Mouse (Mus musculus): ENCODE data around the gene Ahcy. TPM values are rescaled to one million over a fixed set of nuclear protein-coding genes. Genes with fewer than 3 reads are reported as not detected.
"Not testable (repeated sequence)": the region's sequence is repeated elsewhere in the genome, so short reads cannot be mapped to it uniquely, and the experiment has no call there.

Gene Ahcy
- polyA plus RNA-seq, 1 experiment from 2014 or later: 48.0 TPM

DNA sequence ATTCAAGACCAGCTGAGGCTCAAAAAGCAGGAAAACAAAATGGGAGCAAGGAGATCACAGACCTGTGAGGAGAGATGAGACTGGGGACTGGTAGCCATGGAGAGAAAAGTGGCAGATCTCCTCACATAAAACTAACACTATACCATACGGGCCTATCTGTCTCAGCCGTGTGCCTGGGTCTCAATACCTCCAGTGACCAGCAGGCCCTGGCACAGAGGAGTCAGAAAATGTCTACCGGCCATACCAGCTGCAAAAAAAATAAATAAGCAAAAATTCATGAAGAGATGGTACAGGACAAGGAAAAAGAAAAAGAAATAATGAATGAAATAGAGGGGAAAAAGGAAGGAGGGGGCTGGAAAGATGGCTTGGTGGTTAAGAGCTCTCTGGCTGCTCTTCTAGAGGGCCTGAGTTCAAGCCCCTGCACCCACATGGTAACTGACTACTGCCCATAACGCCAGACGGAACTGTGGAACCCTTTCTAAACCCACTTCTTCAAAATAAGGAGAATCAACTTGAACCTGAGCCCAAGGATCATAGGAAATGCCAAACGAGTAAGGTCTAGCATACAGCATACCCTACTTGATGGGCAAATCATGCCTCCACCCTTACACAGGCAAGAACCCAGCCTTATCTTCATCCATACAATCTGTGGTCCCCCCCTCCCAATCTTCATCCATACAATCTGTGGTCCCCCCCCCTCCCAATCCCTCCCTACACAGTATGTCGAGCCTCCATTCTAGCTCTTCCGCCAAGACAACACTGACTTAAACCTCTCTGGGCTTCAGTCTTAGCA lies 1.7 kb downstream of the Ahcy start:
- H3K4me1 ChIP-seq: peaks cover 23% of the 10 kb centered on the region
- 78% methylated on average over 8 of the region's 8 CpGs for WGBS
- H3K27ac ChIP-seq (replicated peaks): no peak overlapping the region
- ATAC-seq (replicated peaks): no peak
- H3K4me3 ChIP-seq: no peak overlapping the region
- H3K27me3 ChIP-seq: no peaks in the 10 kb centered on the region
- H3K9ac ChIP-seq (replicated peaks): no peak overlapping the region
- H3K36me3 ChIP-seq: peaks cover 6% of the 10 kb centered on the region; the same call in 1 of the 2 replicates
- H3K9me3 ChIP-seq: no peaks in the 10 kb centered on the region
- H3K4me2 ChIP-seq (replicated peaks): peak overlapping the region; percentile 67; the same call in 1 of the 2 replicates

- no peak for ATAC-seq (replicated peaks)
- Histone ChIP-seq H3K36me3 (peaks cover 18% of the 10 kb centered on the region), H3K27ac (replicated peaks) (no peak overlapping the region), H3K9me3 (no peaks in the 10 kb centered on the region), H3K4me2 (replicated peaks) (no peak overlapping the region), H3K4me3 (no peak overlapping the region), H3K4me1 (peaks cover 23% of the 10 kb centered on the region), H3K9ac (replicated peaks) (no peak overlapping the region), H3K27me3 (no peaks in the 10 kb centered on the region)
- 89% methylated on average over 9 of the region's 9 CpGs for WGBS
Observed at GRCm38 (mm10) chr2:155071027-155071426, 3.3 kb downstream of the Ahcy start.

GRCm38 (mm10) chr2:155057361-155057760 lies 16.9 kb downstream of the Ahcy start:
- H3K27me3 ChIP-seq: no peaks in the 10 kb centered on the region
- H3K9ac ChIP-seq (replicated peaks): no peak overlapping the region
- H3K4me3 ChIP-seq: no peak overlapping the region
- H3K4me2 ChIP-seq (replicated peaks): no peak overlapping the region
- H3K4me1 ChIP-seq: no peaks in the 10 kb centered on the region
- H3K27ac ChIP-seq (replicated peaks): no peak overlapping the region
- WGBS: 75% methylated on average over 1 of the region's 1 CpGs
- no peak for ATAC-seq (replicated peaks)
- no peaks in the 10 kb centered on the region for H3K9me3 ChIP-seq
- peaks cover 19% of the 10 kb centered on the region for H3K36me3 ChIP-seq

- ATAC-seq (replicated peaks): no peak
- Histone ChIP-seq H3K9me3 (no peaks in the 10 kb centered on the region), H3K4me1 (peaks cover 7% of the 10 kb centered on the region), H3K27me3 (no peaks in the 10 kb centered on the region), H3K36me3 (peaks cover 11% of the 10 kb centered on the region), H3K27ac (replicated peaks) (no peak overlapping the region), H3K9ac (replicated peaks) (no peak overlapping the region), H3K4me2 (replicated peaks) (no peak overlapping the region), H3K4me3 (no peak overlapping the region)
- WGBS: 79% methylated on average over 5 of the region's 5 CpGs
Observed at GRCm38 (mm10) chr2:155056076-155056578, 18.2 kb downstream of the Ahcy start.

GRCm38 (mm10) chr2:155054672-155055071 lies 19.6 kb downstream of the Ahcy start:
- no peaks in the 10 kb centered on the region for H3K9me3 ChIP-seq
- WGBS: 90% methylated on average over 3 of the region's 3 CpGs

GRCm38 (mm10) chr2:155053512-155053911 lies 20.8 kb downstream of the Ahcy start:
- 93% methylated on average over 8 of the region's 8 CpGs for WGBS
- H3K9ac ChIP-seq (replicated peaks); ATAC-seq (replicated peaks); H3K27ac ChIP-seq (replicated peaks); H3K4me2 ChIP-seq (replicated peaks); H3K36me3 ChIP-seq; H3K27me3 ChIP-seq; H3K9me3 ChIP-seq; H3K4me3 ChIP-seq: not testable (repeated sequence)
- peaks cover 13% of the 10 kb centered on the region for H3K4me1 ChIP-seq

More at GRCm38 (mm10) chr2:155054672-155055071, 19.6 kb downstream of the Ahcy start:
- H3K27ac ChIP-seq (replicated peaks): no peak overlapping the region
- H3K4me3 ChIP-seq: no peak overlapping the region
- no peak for ATAC-seq (replicated peaks)
- H3K36me3 ChIP-seq: peaks cover 5% of the 10 kb centered on the region
- H3K27me3 ChIP-seq: no peaks in the 10 kb centered on the region
- H3K4me2 ChIP-seq (replicated peaks): no peak overlapping the region
- peaks cover 13% of the 10 kb centered on the region for H3K4me1 ChIP-seq
- no peak overlapping the region for H3K9ac ChIP-seq (replicated peaks)

DNA sequence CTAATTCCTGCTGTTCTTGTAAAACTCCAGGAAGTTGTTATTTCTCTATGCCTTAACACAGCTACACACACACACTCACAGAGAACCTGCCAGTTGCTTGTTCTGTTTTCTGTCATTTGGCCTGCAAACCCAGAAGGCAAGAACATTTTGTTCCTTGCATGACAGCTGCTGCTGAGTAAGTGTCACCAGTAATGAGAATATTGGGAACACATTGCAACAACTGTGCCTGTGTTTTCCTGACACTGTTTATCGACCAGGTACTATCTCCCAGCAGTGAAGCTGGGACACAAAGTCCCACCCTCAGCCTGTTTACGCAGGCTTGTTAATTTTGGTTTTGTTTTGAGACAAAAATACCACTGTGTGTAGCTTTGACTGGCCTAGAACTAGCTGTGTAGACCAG lies 21.6 kb downstream of the Ahcy start:
- Histone ChIP-seq H3K4me2 (replicated peaks) (no peak overlapping the region), H3K4me1 (peaks cover 13% of the 10 kb centered on the region), H3K27ac (replicated peaks) (no peak overlapping the region), H3K9ac (replicated peaks) (no peak overlapping the region), H3K9me3 (no peaks in the 10 kb centered on the region), H3K27me3 (no peaks in the 10 kb centered on the region), H3K36me3 (no peaks in the 10 kb centered on the region), H3K4me3 (no peak overlapping the region)
- 85% methylated on average over 2 of the region's 2 CpGs for WGBS
- no peak for ATAC-seq (replicated peaks)

- WGBS: 28% methylated on average over 9 of the region's 9 CpGs
- ATAC-seq (replicated peaks): no peak
- Histone ChIP-seq H3K9ac (replicated peaks) (peak overlapping the region; percentile 61), H3K4me2 (replicated peaks) (peak overlapping the region; percentile 73), H3K4me3 (peak overlapping the region; percentile 52), H3K9me3 (no peaks in the 10 kb centered on the region), H3K4me1 (peaks cover 13% of the 10 kb centered on the region), H3K36me3 (no peaks in the 10 kb centered on the region), H3K27ac (replicated peaks) (peak overlapping the region; percentile 82), H3K27me3 (no peaks in the 10 kb centered on the region)
Observed at GRCm38 (mm10) chr2:155051622-155052351, 22.5 kb downstream of the Ahcy start.

GRCm38 (mm10) chr2:155050504-155051236 lies 23.6 kb downstream of the Ahcy start:
- H3K4me3 ChIP-seq: peak overlapping the region; percentile 52
- H3K27me3 ChIP-seq: no peaks in the 10 kb centered on the region
- no peaks in the 10 kb centered on the region for H3K9me3 ChIP-seq
- peak overlapping the region; percentile 73 for H3K4me2 ChIP-seq (replicated peaks)
- WGBS: under 1% methylated on average over 45 of the region's 45 CpGs
- peak overlapping the region; percentile 82 for H3K27ac ChIP-seq (replicated peaks)
- peak overlapping the region; percentile 69 for H3K9ac ChIP-seq (replicated peaks)
- H3K36me3 ChIP-seq: no peaks in the 10 kb centered on the region
- ATAC-seq (replicated peaks): peak; percentile 97
- peaks cover 13% of the 10 kb centered on the region for H3K4me1 ChIP-seq

DNA sequence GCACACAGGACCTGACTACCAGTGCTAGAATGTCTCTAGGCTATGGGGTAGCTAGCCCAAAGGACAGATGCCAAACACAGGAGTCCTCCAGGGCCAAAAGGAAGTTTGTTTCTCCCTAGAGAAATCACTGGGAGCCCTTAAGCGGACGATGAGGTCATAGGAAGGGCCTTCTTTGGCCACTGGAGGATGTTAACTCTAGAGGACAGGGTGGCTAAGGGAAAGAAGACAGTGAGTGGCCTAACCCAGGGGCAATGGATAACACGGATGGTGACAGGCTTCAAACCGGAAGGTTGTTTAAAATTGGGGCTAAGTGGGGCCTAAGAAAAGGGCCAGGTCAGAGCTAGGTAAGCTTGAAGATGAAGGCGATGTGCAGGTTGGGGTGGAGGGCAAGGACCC lies 24.2 kb downstream of the Ahcy start:
- H3K27ac ChIP-seq (replicated peaks): peak overlapping the region; percentile 82
- H3K4me3 ChIP-seq: peak overlapping the region; percentile 52
- H3K9me3 ChIP-seq: no peaks in the 10 kb centered on the region
- H3K27me3 ChIP-seq: no peaks in the 10 kb centered on the region
- H3K36me3 ChIP-seq: no peaks in the 10 kb centered on the region
- 20% methylated on average over 5 of the region's 5 CpGs for WGBS
- no peak; the same call in 1 of the 2 replicates for ATAC-seq (replicated peaks)
- H3K4me2 ChIP-seq (replicated peaks): peak overlapping the region; percentile 73
- peak overlapping the region; percentile 69 for H3K9ac ChIP-seq (replicated peaks)
- H3K4me1 ChIP-seq: peaks cover 13% of the 10 kb centered on the region

DNA sequence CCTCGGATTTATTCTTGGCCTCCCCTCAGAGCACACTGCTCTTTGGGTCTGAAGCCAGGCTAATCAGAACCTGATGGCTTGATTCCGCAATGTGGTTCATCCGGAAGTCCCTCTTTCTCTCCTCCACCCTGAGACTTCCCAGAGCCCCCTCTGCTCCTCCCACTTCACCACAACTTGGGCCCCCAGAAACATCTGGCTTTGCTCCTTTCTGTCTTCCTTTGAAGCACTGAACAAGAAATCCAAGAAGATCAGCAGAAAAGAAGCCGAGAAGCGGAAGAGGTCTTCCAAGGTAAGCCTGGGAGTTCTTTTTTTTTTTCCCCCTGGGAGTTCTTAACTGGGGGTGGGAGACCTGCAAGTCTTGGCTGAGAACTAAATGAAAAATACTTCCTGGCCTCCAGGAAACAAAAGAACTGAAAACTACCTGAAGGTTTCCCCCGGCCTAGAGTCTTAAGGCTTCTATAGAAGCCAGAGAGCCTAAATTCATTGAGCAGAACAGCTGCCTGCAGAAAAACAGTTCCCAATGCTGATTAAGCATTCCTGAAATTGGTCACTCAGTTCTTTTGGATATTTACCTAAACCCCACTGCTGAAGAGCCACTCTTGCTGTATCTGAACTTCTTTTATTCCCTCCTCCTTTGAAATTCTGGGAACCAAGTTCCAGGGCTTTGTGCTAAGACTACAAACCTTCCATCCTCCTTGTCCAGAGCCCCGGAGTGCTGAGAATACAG lies 26.7 kb downstream of the Ahcy start:
- Histone ChIP-seq H3K9me3 (no peaks in the 10 kb centered on the region), H3K36me3 (no peaks in the 10 kb centered on the region), H3K4me1 (peaks cover 13% of the 10 kb centered on the region), H3K4me2 (replicated peaks) (no peak overlapping the region), H3K27me3 (no peaks in the 10 kb centered on the region), H3K9ac (replicated peaks) (no peak overlapping the region), H3K4me3 (no peak overlapping the region), H3K27ac (replicated peaks) (no peak overlapping the region)
- WGBS: 67% methylated on average over 7 of the region's 7 CpGs
- no peak for ATAC-seq (replicated peaks)

All from forebrain, embryonic 15.5 days (tissue).